Mouse (Mus musculus) mouse embryonic stem cell (cell line): ENCODE measurements around the gene Adamtsl3.
"Not testable (repeated sequence)": the region's sequence is repeated elsewhere in the genome, so short reads cannot be mapped to it uniquely, and the experiment has no call there.

Source experiments
- in situ Hi-C, 2 experiments: fragments of 300-500 bp; cut with MboI; formaldehyde crosslinking; loops; 1 replicate in 1 of 2; 3 replicates in 1 of 2; pipeline ENCODE4 v1.14.3; 2019 to 2020; ENCODE audit warnings: low sequenced_read_pairs in 2 of 2, low pct_unique_long_range_greater_than_20kb in 1 of 2, mixed read lengths in 1 of 2; ENCODE audit not compliant: unreplicated experiment in 1 of 2

Adamtsl3 gene

GRCm38 (mm10) chr7:82397632-82398031 lies 62.1 kb downstream of the Adamtsl3 start:
- in situ Hi-C loops, result no loop called here

GRCm38 (mm10) chr7:82405466-82406045 lies 70.1 kb downstream of the Adamtsl3 start:
- in situ Hi-C loops, result no loop called here

GRCm38 (mm10) chr7:82410966-82411365 lies 75.5 kb downstream of the Adamtsl3 start:
- in situ Hi-C loops, result no loop called here

GRCm38 (mm10) chr7:82416653-82417052 lies 81.2 kb downstream of the Adamtsl3 start:
- in situ Hi-C loops, result no loop called here

- in situ Hi-C loops, result no loop called here
Observed at GRCm38 (mm10) chr7:82417053-82417452, 81.6 kb downstream of the Adamtsl3 start.

- in situ Hi-C loops, result not testable (repeated sequence)
Observed at GRCm38 (mm10) chr7:82420329-82421052, 85.0 kb downstream of the Adamtsl3 start.

GRCm38 (mm10) chr7:82422561-82422960 lies 87.1 kb downstream of the Adamtsl3 start:
- in situ Hi-C loops, result no loop called here

GRCm38 (mm10) chr7:82423602-82424001 lies 88.1 kb downstream of the Adamtsl3 start:
- in situ Hi-C loops, result no loop called here

- in situ Hi-C loops, result no loop called here
Observed at GRCm38 (mm10) chr7:82424281-82424680, 88.8 kb downstream of the Adamtsl3 start.

- in situ Hi-C loops, result no loop called here
Observed at GRCm38 (mm10) chr7:82425374-82425773, 89.9 kb downstream of the Adamtsl3 start.

GRCm38 (mm10) chr7:82429447-82429846 lies 94.0 kb downstream of the Adamtsl3 start:
- in situ Hi-C loops, result no loop called here

- in situ Hi-C loops, result no loop called here
Observed at GRCm38 (mm10) chr7:82431572-82431971, 96.1 kb downstream of the Adamtsl3 start.

- in situ Hi-C loops, result no loop called here
Observed at GRCm38 (mm10) chr7:82433226-82433625, 97.7 kb downstream of the Adamtsl3 start.

GRCm38 (mm10) chr7:82458376-82458775 lies 122.9 kb downstream of the Adamtsl3 start:
- in situ Hi-C loops, result no loop called here

- in situ Hi-C loops, result no loop called here
Observed at GRCm38 (mm10) chr7:82462921-82463523, 127.5 kb downstream of the Adamtsl3 start.

- in situ Hi-C loops, result no loop called here
Observed at GRCm38 (mm10) chr7:82464364-82464763, 128.9 kb downstream of the Adamtsl3 start.

GRCm38 (mm10) chr7:82465437-82465836 lies 129.9 kb downstream of the Adamtsl3 start:
- in situ Hi-C loops, result no loop called here

- in situ Hi-C loops, result no loop called here
Observed at GRCm38 (mm10) chr7:82476441-82477221, 141.1 kb downstream of the Adamtsl3 start.

GRCm38 (mm10) chr7:82478461-82478860 lies 143.0 kb downstream of the Adamtsl3 start:
- in situ Hi-C loops, result no loop called here
